Mouse (Mus musculus) heart, postnatal 36 days (tissue): ENCODE results near the gene Tox3. TPM values are rescaled to one million over a fixed set of nuclear protein-coding genes. Genes with fewer than 3 reads are reported as not detected.

Experiments used
- DNase-seq, 2 experiments: peaks; one replicate each; pipeline ENCODE4 v3.0.0; 2021 to 2022
- intact Hi-C: fragments of 180-260 bp; cut with DNase I; formaldehyde crosslinking; loops from one replicate; pipeline ENCODE4 v1.15.1; 2025
- total RNA-seq, 2 experiments: library from RNA; stranded (reverse); gene quantifications; 2 replicates each; pipeline ENCODE4 v1.2.3; 2021

The Tox3 gene
- total RNA-seq, 2 experiments from 2014 or later: 3.7 to 4.4 TPM

- DNase-seq: no peak
Observed at GRCm38 (mm10) chr8:90244458-90245145, 103.5 kb downstream of the Tox3 start.

GRCm38 (mm10) chr8:90243957-90244356 is 104.2 kb downstream of the Tox3 start:
- no peak for DNase-seq
- intact Hi-C loops: loop anchor here (10.0 kb wide), 1 partner anchor 239 kb away; no protein-coding TSS in a partner anchor

More at GRCm38 (mm10) chr8:90244458-90245145, 103.5 kb downstream of the Tox3 start:
- intact Hi-C loops: loop anchor here (10.0 kb wide), 1 partner anchor 240 kb away; no protein-coding TSS in a partner anchor

- no peak for DNase-seq
- intact Hi-C loops: loop anchor here (10.0 kb wide), 1 partner anchor 238 kb away; no protein-coding TSS in a partner anchor
Observed at GRCm38 (mm10) chr8:90242351-90242750, 105.8 kb downstream of the Tox3 start.

- DNase-seq: no peak
- intact Hi-C loops: loop anchor here (10.0 kb wide), 1 partner anchor 237 kb away; no protein-coding TSS in a partner anchor
Observed at GRCm38 (mm10) chr8:90241461-90241860, 106.7 kb downstream of the Tox3 start.

- intact Hi-C loops: no loop called here
- DNase-seq: no peak
Observed at GRCm38 (mm10) chr8:90232501-90232900, 115.6 kb downstream of the Tox3 start.

DNA sequence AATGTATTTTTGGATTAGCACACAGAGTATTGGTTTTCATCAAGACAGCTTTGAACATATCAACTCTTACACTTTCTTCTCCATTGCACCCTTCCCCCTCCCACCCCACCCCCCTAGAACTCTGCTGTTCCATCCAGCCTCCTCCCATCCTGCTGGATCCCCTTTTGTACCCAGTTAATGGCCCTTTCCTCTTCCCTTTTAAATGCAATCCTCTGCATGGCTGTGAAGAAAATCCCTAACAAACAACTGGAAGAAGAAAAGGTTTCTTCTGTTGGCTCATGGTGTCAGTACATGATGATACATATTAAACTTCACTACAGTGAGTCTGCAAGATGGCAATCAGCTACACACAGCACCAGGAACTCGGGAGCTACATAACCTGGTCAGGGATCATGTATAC is 124.0 kb downstream of the Tox3 start:
- no peak for DNase-seq
- intact Hi-C loops: no loop called here

DNA sequence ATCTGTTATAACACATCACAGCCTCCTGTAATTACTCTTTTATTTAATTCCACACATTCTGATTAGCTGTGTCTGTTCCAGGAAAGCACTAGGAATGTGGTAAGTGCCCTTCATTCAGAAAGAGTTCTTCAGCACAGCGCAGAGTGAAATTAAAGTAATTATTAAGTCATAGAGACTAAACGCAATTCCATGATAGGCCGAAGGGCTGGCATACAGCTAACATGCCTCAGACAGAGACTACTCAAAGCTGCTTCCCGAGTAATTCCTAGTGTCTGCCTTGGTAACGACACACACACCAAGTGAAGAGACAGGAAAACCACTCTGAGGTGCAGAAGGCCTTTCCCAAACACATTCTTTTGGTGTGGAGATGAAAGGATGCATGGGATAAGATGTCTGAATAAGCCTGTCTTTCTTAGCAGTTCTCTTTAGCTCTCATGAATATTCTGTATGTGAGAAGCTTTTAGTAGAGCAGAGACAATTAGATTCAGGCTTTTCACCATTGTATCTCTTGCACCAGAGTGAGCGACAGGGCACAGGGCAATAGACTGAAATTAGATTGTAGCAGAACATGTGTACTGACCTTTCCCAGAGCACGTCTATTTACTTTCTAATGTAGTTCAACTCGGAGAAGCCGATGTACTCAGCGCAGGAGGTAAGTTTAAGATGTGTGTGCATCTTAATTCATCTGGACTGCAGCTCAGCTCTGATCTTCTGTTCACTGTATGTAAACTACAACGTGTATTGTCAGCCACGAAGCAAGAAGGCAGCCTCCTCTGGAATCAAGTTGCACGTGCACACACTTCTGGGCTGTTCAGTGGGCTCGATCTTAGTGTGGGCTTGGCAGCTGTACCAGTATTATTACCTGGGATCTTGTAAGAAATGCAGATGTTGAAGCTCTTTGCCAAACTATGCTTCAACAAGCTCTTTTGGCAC is 138.8 kb downstream of the Tox3 start:
- intact Hi-C loops: no loop called here
- no peak for DNase-seq
